Mouse (Mus musculus) cerebellum, postnatal 14 days (tissue): Measurements from ENCODE around the gene Dnajc21.
A peak's percentile ranks its signal among the peaks of the same experiment; 100 is the strongest.
"Not testable (repeated sequence)": the region's sequence is repeated elsewhere in the genome, so short reads cannot be mapped to it uniquely, and the experiment has no call there.

Experiments
- DNase-seq, 2 experiments: peaks; one replicate each; pipeline ENCODE4 v3.0.0; 2021; ENCODE audit warnings: mixed read lengths in 2 of 2

Gene Dnajc21

GRCm38 (mm10) chr15:10470151-10470831 lies at the start of gene Dnajc21:
TSS of gene Dnajc21 (minus strand) at chr15:10470516.
- peak; percentile 91 to 92 for DNase-seq

DNA sequence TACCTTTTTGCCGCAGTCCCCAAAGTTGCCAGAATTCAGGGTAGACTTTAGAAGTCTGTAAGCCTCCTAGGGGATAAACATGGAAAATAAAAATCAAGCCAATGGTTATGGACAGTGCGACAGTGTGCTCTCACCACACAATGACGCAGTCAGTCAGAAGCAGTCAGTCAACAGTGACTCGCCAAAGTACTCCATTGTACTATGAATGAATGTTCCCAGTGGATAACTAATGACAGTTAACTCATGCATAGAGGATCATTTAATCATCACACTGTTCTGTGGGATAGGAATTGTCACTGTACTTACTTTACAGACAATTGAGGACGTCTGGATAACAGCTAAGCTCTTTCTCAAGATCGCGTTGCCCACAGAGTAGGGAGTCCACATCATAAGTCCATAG lies 44.9 kb upstream of the Dnajc21 start:
- DNase-seq, result no peak

DNA sequence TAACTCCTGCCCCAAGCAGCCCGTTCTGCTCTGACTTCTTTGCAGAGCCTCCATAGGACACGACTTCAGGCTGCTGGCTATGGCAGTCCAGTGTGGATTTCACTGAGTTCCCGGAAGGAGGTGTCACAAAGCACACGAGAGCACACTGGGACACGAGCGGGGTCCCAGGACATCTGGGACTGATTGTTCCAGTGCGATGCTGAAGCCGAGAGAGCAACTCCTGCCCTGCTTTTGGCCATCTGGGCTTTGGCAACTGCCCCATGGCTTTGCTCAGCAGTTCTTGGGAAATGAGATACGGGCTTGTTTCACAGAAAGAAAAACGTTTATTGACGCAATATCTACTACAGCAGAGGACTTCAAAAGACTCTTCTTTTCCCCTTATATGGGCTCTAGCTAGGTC lies 35.8 kb upstream of the Dnajc21 start:
- DNase-seq, result peak; percentile 22 to 29

GRCm38 (mm10) chr15:10500838-10501719 lies 30.8 kb upstream of the Dnajc21 start:
- DNase-seq, result peak; percentile 70 to 72

DNA sequence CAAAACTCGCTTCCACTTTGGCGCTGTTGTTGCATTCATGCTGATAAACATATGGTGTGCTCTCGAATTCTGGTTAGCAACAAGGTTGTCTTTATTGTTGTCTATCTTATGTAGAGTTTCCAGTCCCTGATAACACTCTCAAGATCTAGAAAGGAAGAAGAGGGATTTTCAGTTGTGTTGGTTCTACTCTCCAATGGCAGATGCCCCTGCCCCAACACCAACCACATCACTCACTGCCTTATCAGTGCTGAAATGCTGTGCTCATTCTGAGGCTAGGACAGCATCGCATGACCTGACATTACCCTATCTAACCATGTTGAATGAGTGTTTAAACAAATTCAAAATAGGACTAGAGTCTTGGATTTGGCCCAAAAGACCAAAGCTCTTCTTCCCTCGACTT lies 29.7 kb upstream of the Dnajc21 start:
- no peak for DNase-seq

DNA sequence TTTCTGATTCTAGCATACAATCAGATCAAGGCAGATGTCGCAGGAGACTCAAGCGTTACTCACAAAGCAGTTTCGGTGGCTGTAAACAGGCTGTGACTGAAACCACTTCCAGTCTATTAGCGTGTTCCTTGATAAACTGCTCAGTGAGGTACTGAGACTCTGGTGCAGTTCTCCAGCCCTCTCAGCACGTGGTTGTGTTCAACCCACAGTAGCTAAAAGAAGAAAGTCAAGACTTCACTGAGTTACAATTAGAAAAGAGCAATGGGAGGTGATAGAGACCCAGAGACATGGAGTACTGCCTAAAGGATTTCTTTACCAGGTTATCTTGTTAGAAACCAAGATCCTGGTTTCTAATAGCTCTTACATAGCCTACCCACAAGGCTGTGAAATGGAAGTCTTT lies 29.3 kb upstream of the Dnajc21 start:
- DNase-seq, result no peak

GRCm38 (mm10) chr15:10496696-10497095 lies 26.4 kb upstream of the Dnajc21 start:
- DNase-seq, result not testable (repeated sequence)

DNA sequence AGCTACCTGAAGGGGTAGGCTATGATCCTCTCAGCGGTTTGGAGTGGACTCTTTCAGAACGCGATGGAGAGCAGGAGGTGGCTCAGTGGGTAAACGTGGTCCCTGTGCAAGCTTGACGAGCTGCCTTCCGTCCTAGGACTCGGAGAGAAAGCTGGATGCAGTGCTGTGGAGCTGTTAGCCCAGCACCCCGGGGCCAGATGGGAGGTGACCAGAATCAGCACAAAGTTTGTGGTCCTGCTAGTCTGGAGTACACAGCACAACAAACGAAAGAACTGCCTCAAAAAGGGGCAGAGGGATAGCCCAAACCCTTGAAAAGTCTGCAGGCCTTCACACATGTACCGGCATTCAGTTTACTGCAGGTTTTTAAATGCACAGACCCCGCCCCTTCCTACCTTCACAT lies 25.6 kb upstream of the Dnajc21 start:
- no peak for DNase-seq

DNA sequence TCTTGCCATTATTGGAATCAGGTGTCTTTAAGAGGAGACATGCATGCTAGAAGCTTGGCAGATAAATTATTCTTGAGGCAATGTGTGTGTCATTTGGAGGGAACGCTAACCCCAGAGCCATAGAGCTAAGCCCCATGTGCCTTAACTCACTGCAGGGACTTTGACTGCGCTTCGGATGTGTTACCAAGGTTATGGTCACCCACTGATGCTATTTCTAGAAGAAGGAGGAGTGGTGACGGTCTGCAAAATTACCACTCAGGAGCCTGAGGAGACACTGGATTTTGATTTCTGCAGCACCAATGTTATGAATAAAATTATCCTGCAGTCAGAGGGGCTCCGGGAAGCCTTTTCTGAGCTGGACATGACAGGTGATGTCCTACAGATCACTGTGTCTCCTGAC lies 19.8 kb upstream of the Dnajc21 start:
- no peak for DNase-seq

DNA sequence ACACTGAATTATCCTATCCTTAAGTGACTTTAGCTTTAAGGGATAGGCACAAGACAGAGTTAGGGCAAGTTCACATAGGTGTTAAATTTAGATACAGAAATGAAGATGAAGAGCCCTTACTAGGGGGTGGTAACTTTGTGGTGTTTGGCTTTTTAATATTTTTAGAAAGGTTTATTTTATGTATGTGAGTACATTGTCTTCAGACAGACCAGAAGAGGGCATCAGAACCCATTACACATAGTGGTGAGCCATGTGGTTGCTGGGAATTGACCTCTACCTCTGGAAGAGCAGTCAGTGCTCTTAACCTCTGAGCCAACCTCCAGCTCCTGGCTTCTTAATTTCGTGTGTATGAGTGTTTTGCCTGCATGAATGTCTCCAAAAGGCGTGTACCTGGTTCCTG lies 16.9 kb upstream of the Dnajc21 start:
- DNase-seq, result no peak

DNA sequence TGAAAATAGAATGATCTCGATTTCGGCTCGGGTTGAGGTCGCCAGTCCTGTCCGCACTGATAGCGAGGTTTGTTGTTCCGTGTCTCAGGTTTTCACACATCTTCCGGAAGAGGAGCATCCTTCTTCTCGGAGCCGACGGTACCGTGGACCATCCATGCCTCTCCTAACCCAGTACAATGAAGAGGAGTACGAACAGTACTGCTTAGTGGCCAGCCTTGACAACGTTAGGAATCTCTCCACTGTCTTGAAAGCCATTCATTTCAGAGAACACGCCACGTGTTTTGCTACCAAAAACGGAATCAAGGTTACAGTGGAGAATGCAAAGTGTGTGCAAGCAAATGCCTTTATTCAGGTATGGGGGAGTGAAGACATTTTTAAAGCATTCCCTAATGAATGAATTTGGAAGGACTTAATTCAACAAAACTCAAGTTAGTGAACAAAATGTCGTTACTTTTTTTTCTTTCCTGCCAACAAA lies 16.1 kb upstream of the Dnajc21 start:
- no peak for DNase-seq

GRCm38 (mm10) chr15:10485484-10486364 lies 15.4 kb upstream of the Dnajc21 start, which contains the start of the genes Brix1 and Rad1:
TSS of gene Brix1 (minus strand) at chr15:10485947.
TSS of gene Rad1 (plus strand) at chr15:10486018.
- DNase-seq, result peak; percentile 93 to 94

GRCm38 (mm10) chr15:10470941-10471340 lies 625 bp upstream of the Dnajc21 start:
- DNase-seq, result no peak

DNA sequence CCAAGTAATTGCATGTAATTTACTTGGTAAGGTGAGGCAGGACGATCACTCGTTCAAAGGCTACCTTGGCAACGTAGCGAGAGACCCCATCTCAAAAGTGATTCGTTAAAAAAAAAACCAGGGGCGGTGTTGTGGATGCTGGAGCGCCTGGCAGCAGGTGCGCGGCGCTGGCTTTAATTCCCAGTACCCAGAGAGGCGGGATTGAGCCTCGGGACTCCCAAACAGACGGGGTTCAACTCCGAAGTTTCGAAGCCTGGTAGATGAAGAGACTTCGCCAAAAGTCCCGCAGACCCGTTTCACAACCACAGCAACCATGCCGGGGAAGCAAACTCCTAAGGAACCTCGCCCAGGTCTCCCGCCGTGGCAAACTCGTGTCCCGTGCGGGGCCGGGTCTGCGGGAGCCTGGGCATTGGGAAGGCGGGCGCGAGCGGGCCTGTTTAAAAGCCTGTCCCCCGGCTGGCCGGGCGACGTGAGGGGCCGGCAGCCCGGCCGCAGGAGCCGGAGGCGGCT lies 620 bp downstream of the Dnajc21 start:
- DNase-seq, result peak in 1 of 2 experiments; percentile 52

DNA sequence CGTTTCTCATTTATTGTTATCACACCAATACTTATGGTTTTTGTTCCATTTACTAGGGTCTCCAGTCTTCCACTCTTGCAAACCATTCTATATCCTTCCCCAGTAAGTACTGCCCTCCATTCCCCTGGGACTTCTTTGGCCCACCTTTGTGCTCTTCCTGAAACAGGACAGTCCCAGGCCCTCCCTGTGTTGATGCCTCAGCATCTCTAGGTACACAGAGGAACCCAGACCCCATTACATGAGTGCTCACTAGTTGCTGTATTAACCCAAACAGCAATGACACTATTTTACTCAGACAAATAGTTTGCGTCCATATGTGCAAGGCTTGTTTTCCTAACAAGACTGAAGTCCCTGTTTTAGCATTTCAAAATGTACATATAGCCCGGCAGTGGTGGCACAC lies 1.6 kb downstream of the Dnajc21 start:
- DNase-seq, result no peak

DNA sequence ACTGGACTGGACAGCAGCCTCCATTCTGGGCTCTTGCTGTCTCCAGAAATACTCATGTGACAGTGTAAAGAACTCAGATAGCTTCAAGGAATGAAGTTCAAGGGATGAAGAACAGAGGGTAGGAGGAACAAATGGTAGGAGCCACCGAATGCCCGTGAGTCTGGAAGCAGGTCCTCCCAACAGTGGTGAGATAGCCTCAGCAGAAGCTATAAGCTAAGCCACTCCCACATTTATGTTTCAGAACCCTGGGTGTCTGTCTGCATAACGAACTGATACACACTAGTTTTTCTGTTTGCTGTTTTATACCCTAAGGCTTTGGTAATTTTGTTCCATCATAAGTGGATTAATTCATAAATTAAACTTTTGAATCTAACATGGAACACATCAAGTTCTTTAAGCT lies 5.6 kb downstream of the Dnajc21 start:
- no peak for DNase-seq

DNA sequence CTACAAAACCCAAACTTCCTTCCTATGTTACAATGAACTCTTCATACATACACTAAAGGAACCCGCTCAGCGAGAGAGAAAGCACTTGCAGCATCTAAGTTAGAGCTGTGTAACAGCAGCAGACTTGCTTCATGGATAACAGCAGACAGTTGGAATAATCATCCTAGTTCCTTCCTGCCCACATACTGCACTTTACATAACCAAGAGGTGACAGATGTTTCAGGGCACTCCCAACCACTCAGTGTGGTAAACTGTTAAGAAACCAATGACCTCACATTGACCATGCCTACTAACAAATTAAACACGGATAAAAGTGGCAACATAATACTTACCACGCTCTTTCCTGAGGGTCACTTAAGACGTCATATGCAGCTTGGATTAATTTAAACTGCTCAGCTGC lies 6.8 kb downstream of the Dnajc21 start:
- no peak for DNase-seq

DNA sequence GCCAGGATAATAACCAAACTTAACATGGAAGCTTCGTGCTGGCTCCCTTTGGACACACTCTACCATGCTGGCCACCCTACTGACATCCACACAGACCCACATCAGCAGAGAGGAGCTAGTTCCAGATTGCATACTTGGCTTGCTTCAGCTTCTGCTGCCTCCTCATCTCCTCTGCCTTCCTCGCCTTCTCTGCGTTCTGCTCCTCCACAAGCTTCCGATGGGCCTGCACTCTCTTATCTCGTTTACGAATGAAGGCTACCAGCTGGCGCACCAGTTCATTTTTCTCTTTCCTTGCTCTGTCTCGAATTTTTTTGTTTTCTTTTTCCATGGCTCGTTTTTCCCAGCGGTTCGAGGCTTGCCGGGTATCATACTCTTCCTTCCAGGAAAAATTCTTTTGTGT lies 9.3 kb downstream of the Dnajc21 start:
- DNase-seq, result no peak

DNA sequence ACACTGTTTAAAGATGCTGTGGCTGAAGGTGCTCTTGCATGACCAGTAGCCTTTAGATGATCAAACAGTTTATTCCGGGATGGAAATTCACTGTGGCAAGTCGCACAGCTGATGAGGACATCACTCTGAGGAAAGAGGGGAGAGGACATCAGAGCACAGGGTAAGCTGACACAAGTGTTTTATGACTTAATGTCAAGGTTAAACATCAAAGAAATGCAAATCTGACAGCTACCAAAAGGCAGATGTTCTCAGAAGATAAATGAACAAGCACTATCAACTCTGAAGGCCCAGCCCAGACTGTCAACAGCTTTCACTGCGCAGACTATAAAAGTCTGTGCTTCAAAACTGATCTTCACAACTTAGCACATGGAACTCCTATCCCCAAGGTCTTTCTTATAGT lies 23.2 kb downstream of the Dnajc21 start:
- DNase-seq, result no peak

- DNase-seq, result no peak
These were observed 28.0 kb downstream of the Dnajc21 start for GRCm38 (mm10) chr15:10442275-10442674.

- no peak for DNase-seq
These were observed 28.8 kb downstream of the Dnajc21 start for GRCm38 (mm10) chr15:10441493-10441892.

DNA sequence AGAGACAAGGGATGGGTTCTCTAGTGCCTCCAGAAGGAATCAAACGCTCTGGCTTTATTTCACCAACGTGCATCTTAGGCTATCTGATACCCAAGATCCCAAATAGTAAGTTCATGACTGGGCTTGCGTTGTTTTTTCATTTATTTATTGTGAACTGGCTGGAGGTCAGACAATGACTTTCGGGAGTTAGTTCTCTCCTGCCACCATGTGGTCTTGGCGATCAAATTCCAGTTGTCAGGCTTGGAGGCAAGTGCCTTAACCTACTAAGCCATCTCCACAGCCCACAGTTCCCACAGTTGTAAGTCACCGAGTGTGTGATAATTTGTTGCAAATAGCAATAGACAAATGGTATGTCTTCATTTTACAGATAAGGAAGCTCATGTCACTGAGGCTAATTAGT lies 30.4 kb downstream of the Dnajc21 start:
- DNase-seq, result peak in 1 of 2 experiments; percentile 19

DNA sequence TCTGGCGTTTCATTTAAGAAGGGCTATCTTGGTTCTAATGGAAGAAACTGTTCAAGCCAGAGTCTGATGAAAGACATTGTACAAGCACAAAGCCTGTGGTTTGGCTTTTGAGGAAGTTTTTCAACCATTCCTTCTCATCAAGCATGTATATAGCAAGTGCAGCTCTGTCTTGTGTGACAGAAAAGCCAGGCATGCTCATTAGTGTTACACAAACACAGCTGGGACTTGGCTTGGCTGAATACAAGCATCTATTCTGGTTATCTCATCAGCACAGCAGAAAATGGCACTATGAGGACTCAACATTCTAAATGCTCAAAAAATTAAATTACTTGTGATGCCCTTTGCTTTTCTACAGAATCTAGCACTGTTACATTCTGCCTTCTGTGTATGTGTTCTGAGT lies 33.4 kb downstream of the Dnajc21 start:
- DNase-seq, result no peak
